Mouse (Mus musculus) midbrain, embryonic 13.5 days (tissue): ENCODE data around the gene Mt1. TPM values are rescaled to one million over a fixed set of nuclear protein-coding genes. Genes with fewer than 3 reads are reported as not detected.
A peak's percentile ranks its signal among the peaks of the same experiment; 100 is the strongest.

Experiments
- ATAC-seq: fragments of 200-750 bp; cut with Nextera tagmentation; 2 replicates; pipeline ENCODE4 v1.8.0; 2017; ENCODE audit warnings: mild to moderate bottlenecking, moderate TSS enrichment, moderate library complexity
- H3K27ac ChIP-seq: fragments of 300-500 bp; sonication (generic); 2 replicates; pipeline ENCODE4 v1.5.1; 2015; ENCODE audit warnings: inconsistent platforms, mild to moderate bottlenecking, moderate library complexity
- H3K27me3 ChIP-seq: fragments of 300-500 bp; sonication (generic); 2 replicates; pipeline ENCODE4 v1.6.1; 2015; ENCODE audit warnings: mild to moderate bottlenecking, inconsistent platforms
- H3K36me3 ChIP-seq: fragments of 300-500 bp; sonication (generic); 2 replicates; pipeline ENCODE4 v1.6.1; 2015; ENCODE audit warnings: mild to moderate bottlenecking, inconsistent platforms
- H3K4me1 ChIP-seq: fragments of 300-500 bp; sonication (generic); replicated peaks from 2 replicates; pipeline ENCODE4 v1.6.1; 2015; ENCODE audit warnings: inconsistent platforms
- H3K4me2 ChIP-seq: fragments of 300-500 bp; sonication (generic); replicated peaks from 2 replicates; pipeline ENCODE4 v1.6.1; 2015; ENCODE audit warnings: moderate library complexity, mild to moderate bottlenecking, inconsistent platforms
- H3K4me3 ChIP-seq: fragments of 300-500 bp; sonication (generic); replicated peaks from 2 replicates; pipeline ENCODE4 v1.5.1; 2015; ENCODE audit warnings: mild to moderate bottlenecking, inconsistent platforms
- H3K9ac ChIP-seq: fragments of 300-500 bp; sonication (generic); replicated peaks from 2 replicates; pipeline ENCODE4 v1.6.1; 2015; ENCODE audit warnings: mild to moderate bottlenecking, inconsistent platforms
- H3K9me3 ChIP-seq: fragments of 300-500 bp; sonication (generic); 2 replicates; pipeline ENCODE4 v1.6.1; 2016; ENCODE audit warnings: mild to moderate bottlenecking, inconsistent platforms
- WGBS: fragments of 180-500 bp; shearing (Covaris S2); methylation state at CpG from one replicate; pipeline ENCODE4 v1.1.7; 2015; 5-methylcytosine and 5-hydroxymethylcytosine counted together
- polyA plus RNA-seq: library from polyadenylated mRNA; unstranded; fragments of >200 nt; fragmentation: Nextera tagmentation; extraction: Ambion mirVana; gene quantifications from 2 replicates; pipeline ENCODE4 v1.2.1, GENCODE M21; 2015

The Mt1 gene
- polyA plus RNA-seq, 1 experiment from 2014 or later, result 30.3 TPM

- no peak overlapping the region for H3K27ac ChIP-seq
- ATAC-seq, result peak; percentile 20; the same call in 1 of the 2 replicates
- 61% methylated on average over 13 of the region's 13 CpGs for whole genome bisulfite sequencing
These were observed 10.6 kb downstream of the Mt1 start for GRCm38 (mm10) chr8:94189275-94190031.

GRCm38 (mm10) chr8:94191101-94191691, 12.3 kb downstream of the Mt1 start:
- Histone ChIP-seq H3K27ac (no peak overlapping the region), H3K27me3 (peaks cover 22% of the 10 kb centered on the region), H3K4me1 (peaks cover 20% of the 10 kb centered on the region), H3K9me3 (no peaks in the 10 kb centered on the region), H3K4me3 (peak overlapping the region; percentile 26), H3K9ac (no peak overlapping the region), H3K4me2 (peak overlapping the region; percentile 51), H3K36me3 (no peaks in the 10 kb centered on the region)
- 29% methylated on average over 21 of the region's 21 CpGs for WGBS
- no peak for ATAC-seq

More at GRCm38 (mm10) chr8:94189275-94190031, 10.6 kb downstream of the Mt1 start:
- no peaks in the 10 kb centered on the region for H3K36me3 ChIP-seq
- peaks cover 38% of the 10 kb centered on the region for H3K27me3 ChIP-seq
- H3K4me3 ChIP-seq, result no peak overlapping the region
- H3K9ac ChIP-seq, result no peak overlapping the region
- H3K4me2 ChIP-seq, result no peak overlapping the region
- no peaks in the 10 kb centered on the region for H3K9me3 ChIP-seq
- peaks cover 20% of the 10 kb centered on the region for H3K4me1 ChIP-seq

GRCm38 (mm10) chr8:94192926-94193325, 14.0 kb downstream of the Mt1 start:
- Histone ChIP-seq H3K9ac (no peak overlapping the region), H3K36me3 (no peaks in the 10 kb centered on the region), H3K4me2 (no peak overlapping the region), H3K4me3 (no peak overlapping the region), H3K9me3 (no peaks in the 10 kb centered on the region), H3K27me3 (peaks cover 5% of the 10 kb centered on the region; the same call in 1 of the 2 replicates), H3K4me1 (peaks cover 3% of the 10 kb centered on the region; the same call in 1 of the 2 replicates), H3K27ac (no peak overlapping the region)
- ATAC-seq, result no peak
- WGBS, result 74% methylated on average over 1 of the region's 1 CpGs

- no peak overlapping the region for H3K4me2 ChIP-seq
- no peak for ATAC-seq
- no peaks in the 10 kb centered on the region for H3K27me3 ChIP-seq
- no peak overlapping the region for H3K9ac ChIP-seq
- no peak overlapping the region for H3K4me3 ChIP-seq
- WGBS, result 89% methylated on average over 7 of the region's 7 CpGs
- no peaks in the 10 kb centered on the region for H3K9me3 ChIP-seq
- no peaks in the 10 kb centered on the region for H3K36me3 ChIP-seq
- peaks cover 3% of the 10 kb centered on the region; the same call in 1 of the 2 replicates for H3K4me1 ChIP-seq
- no peak overlapping the region for H3K27ac ChIP-seq
These were observed 15.8 kb downstream of the Mt1 start for GRCm38 (mm10) chr8:94194591-94195223.

- no peaks in the 10 kb centered on the region for H3K36me3 ChIP-seq
- H3K27me3 ChIP-seq, result no peaks in the 10 kb centered on the region
- 46% methylated on average over 10 of the region's 10 CpGs for WGBS
- peak; percentile 63 for ATAC-seq
- no peaks in the 10 kb centered on the region for H3K9me3 ChIP-seq
- no peak overlapping the region for H3K9ac ChIP-seq
- H3K4me3 ChIP-seq, result no peak overlapping the region
- no peak overlapping the region for H3K4me2 ChIP-seq
- H3K27ac ChIP-seq, result no peak overlapping the region
- H3K4me1 ChIP-seq, result no peaks in the 10 kb centered on the region
These were observed 20.5 kb downstream of the Mt1 start for GRCm38 (mm10) chr8:94199202-94199869.

GRCm38 (mm10) chr8:94204043-94204442, 25.2 kb downstream of the Mt1 start:
- H3K27ac ChIP-seq, result no peak overlapping the region
- no peak for ATAC-seq
- 70% methylated on average over 3 of the region's 3 CpGs for WGBS
- no peaks in the 10 kb centered on the region for H3K36me3 ChIP-seq
- no peak overlapping the region for H3K4me2 ChIP-seq
- H3K9me3 ChIP-seq, result no peaks in the 10 kb centered on the region
- H3K27me3 ChIP-seq, result no peaks in the 10 kb centered on the region
- H3K9ac ChIP-seq, result no peak overlapping the region
- H3K4me1 ChIP-seq, result no peaks in the 10 kb centered on the region
- no peak overlapping the region for H3K4me3 ChIP-seq

GRCm38 (mm10) chr8:94205736-94206135, 26.9 kb downstream of the Mt1 start:
- Histone ChIP-seq H3K36me3 (no peaks in the 10 kb centered on the region), H3K4me3 (no peak overlapping the region), H3K4me1 (no peaks in the 10 kb centered on the region), H3K27ac (no peak overlapping the region), H3K9me3 (no peaks in the 10 kb centered on the region), H3K27me3 (no peaks in the 10 kb centered on the region), H3K4me2 (no peak overlapping the region), H3K9ac (no peak overlapping the region)
- ATAC-seq, result peak; percentile 67; the same call in 1 of the 2 replicates
- WGBS, result 17% methylated on average over 5 of the region's 5 CpGs

GRCm38 (mm10) chr8:94206256-94206655, 27.4 kb downstream of the Mt1 start:
- Histone ChIP-seq H3K9ac (no peak overlapping the region), H3K9me3 (no peaks in the 10 kb centered on the region), H3K36me3 (no peaks in the 10 kb centered on the region), H3K4me1 (no peaks in the 10 kb centered on the region), H3K27me3 (no peaks in the 10 kb centered on the region), H3K4me2 (no peak overlapping the region), H3K4me3 (no peak overlapping the region), H3K27ac (no peak overlapping the region)
- 74% methylated on average over 8 of the region's 8 CpGs for WGBS
- ATAC-seq, result no peak

- no peaks in the 10 kb centered on the region for H3K4me1 ChIP-seq
- H3K27ac ChIP-seq, result no peak overlapping the region
- no peak overlapping the region for H3K4me2 ChIP-seq
- no peaks in the 10 kb centered on the region for H3K9me3 ChIP-seq
- WGBS, result 68% methylated on average over 2 of the region's 2 CpGs
- H3K36me3 ChIP-seq, result no peaks in the 10 kb centered on the region
- no peak overlapping the region for H3K9ac ChIP-seq
- no peak for ATAC-seq
- no peaks in the 10 kb centered on the region for H3K27me3 ChIP-seq
- no peak overlapping the region for H3K4me3 ChIP-seq
These were observed 28.6 kb downstream of the Mt1 start for GRCm38 (mm10) chr8:94207491-94207890.

GRCm38 (mm10) chr8:94209639-94210038, 30.8 kb downstream of the Mt1 start:
- no peak overlapping the region for H3K9ac ChIP-seq
- no peak for ATAC-seq
- WGBS, result 77% methylated on average over 6 of the region's 6 CpGs
- no peak overlapping the region for H3K4me3 ChIP-seq
- no peaks in the 10 kb centered on the region for H3K9me3 ChIP-seq
- H3K4me2 ChIP-seq, result no peak overlapping the region
- peaks cover 5% of the 10 kb centered on the region; the same call in 1 of the 2 replicates for H3K4me1 ChIP-seq
- no peaks in the 10 kb centered on the region for H3K36me3 ChIP-seq
- no peak overlapping the region for H3K27ac ChIP-seq
- no peaks in the 10 kb centered on the region for H3K27me3 ChIP-seq

GRCm38 (mm10) chr8:94210225-94210624, 31.3 kb downstream of the Mt1 start:
- Histone ChIP-seq H3K4me1 (peaks cover 11% of the 10 kb centered on the region), H3K4me2 (no peak overlapping the region), H3K9ac (no peak overlapping the region), H3K27ac (no peak overlapping the region), H3K27me3 (no peaks in the 10 kb centered on the region), H3K36me3 (no peaks in the 10 kb centered on the region), H3K4me3 (no peak overlapping the region), H3K9me3 (no peaks in the 10 kb centered on the region)
- 60% methylated on average over 3 of the region's 3 CpGs for WGBS
- no peak for ATAC-seq

- peak overlapping the region; percentile 86 for H3K4me3 ChIP-seq
- peak overlapping the region; percentile 34; the same call in 1 of the 2 replicates for H3K9ac ChIP-seq
- H3K4me2 ChIP-seq, result peak overlapping the region; percentile 79
- no peaks in the 10 kb centered on the region for H3K9me3 ChIP-seq
- peaks cover 27% of the 10 kb centered on the region for H3K4me1 ChIP-seq
- H3K27me3 ChIP-seq, result no peaks in the 10 kb centered on the region
- 62% methylated on average over 6 of the region's 6 CpGs for WGBS
- no peaks in the 10 kb centered on the region for H3K36me3 ChIP-seq
- ATAC-seq, result no peak
- H3K27ac ChIP-seq, result no peak overlapping the region
These were observed 34.9 kb downstream of the Mt1 start for GRCm38 (mm10) chr8:94213819-94214218.
